Mouse (Mus musculus): Measurements from ENCODE around the gene Lrrc55. TPM values are rescaled to one million over a fixed set of nuclear protein-coding genes. Genes with fewer than 3 reads are reported as not detected.

Gene Lrrc55
- total RNA-seq, 2 experiments from 2014 or later = 13.2 to 14.9 TPM

GRCm38 (mm10) chr2:85172071-85172762 lies 24.8 kb downstream of the Lrrc55 start:
- DNase-seq (ENCODE audit: low spot score in 2 of 2) = no peak

- no peak for DNase-seq (ENCODE audit: low spot score in 2 of 2)
Observed at GRCm38 (mm10) chr2:85168327-85168726, 28.7 kb downstream of the Lrrc55 start.

DNA sequence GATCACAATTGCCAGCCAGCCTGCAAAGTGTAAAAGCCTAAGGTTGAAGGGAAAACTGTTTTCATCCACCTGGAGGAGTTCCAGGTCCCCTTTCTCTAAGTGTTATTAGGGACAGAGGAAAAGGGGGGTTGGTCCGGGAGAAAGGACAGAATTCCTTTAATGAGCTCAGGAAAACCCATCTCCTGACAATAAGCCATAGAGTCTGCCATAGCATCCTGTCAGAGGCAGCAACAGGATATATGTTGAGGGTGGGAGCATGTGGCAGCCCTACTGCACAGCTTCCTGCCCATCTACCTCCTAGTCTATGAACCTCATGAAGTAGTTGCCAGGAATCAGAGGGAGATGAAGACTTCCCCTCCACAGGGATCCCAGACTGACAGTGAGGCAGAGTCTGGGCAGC lies 29.4 kb downstream of the Lrrc55 start:
- no peak for DNase-seq (ENCODE audit: low spot score in 2 of 2)

DNA sequence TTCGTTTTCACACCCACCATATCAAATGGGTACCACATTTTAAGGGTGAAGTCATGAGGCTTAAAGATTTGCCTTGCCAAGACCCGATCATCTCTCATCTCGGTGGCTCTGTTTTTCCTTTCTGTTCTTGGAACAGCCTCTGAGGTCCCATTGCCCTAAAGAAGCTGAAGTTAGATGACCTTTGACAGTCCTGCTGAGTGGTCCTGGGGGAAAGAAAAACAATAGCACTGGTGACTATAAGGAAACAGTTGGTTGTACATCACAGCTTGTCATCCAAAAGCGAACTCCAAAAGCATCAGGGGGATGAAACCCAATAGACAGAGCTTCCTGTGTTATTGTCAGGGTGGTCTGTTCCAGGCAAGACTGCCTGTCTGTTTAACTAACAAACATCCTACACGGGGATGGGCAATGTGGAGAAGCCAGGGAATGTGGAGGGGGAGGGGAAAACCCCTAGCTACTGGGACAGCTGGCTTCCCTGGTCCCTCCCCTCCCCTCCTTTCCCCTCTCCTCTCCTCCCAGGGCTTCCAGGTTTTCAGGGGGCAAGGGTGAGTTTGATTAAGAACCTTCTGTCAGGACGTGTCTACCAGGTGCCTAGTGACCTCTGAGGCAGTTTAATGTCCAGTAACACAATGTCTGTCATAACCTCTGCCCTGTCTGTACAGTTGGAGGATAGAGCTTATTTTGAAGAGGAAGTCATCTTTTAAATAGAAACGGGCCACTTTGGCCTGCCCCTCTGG lies 33.5 kb downstream of the Lrrc55 start:
- no peak for DNase-seq (ENCODE audit: low spot score in 2 of 2)

DNA sequence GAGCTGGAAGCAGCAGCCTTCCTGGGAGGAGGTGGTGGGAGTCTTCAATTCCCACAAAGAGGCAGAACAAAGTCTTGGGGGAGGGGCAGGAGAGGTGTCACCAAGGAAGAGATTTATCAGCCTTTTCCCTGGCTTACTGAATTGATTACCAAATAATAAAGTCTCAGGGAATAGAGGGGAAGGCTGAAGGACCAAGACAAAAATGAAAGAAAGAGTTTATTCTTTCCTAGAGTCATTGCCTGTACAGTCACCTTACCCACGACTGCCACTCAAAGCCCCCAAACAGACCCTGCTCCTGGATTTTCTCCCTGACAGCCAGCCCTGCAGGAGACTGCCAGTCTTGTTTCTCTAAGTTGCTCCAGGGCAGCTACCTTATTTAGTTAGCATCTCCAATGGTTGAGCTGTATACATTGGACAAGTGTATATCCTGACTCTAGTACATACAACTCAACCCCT lies 35.3 kb downstream of the Lrrc55 start:
- no peak for DNase-seq (ENCODE audit: low spot score in 2 of 2)

GRCm38 (mm10) chr2:85160901-85161637 lies 35.9 kb downstream of the Lrrc55 start:
- DNase-seq (ENCODE audit: low spot score in 2 of 2) = no peak

DNA sequence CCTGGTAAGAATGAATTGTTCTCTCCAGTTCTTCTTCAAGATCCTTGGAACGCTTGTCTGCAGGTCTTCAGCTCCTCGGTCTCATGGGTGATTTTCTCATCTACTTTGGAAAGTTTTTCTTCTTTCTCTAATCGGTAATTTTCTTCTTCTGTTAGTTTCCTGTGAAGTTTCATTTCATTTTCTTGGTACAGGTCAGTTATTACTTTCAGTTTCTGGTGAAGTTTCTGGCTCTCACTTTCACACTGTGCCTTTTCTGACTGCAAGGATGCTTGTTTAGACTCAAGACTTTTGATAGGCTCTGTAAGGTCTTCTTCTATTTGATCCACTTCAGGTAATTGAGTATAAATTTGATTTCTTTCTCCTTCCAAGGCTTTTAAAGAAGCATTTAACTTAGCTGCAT lies 39.6 kb downstream of the Lrrc55 start:
- no peak for DNase-seq (ENCODE audit: low spot score in 2 of 2)

GRCm38 (mm10) chr2:85156136-85156535 lies 40.9 kb downstream of the Lrrc55 start:
- no peak for DNase-seq (ENCODE audit: low spot score in 2 of 2)

DNA sequence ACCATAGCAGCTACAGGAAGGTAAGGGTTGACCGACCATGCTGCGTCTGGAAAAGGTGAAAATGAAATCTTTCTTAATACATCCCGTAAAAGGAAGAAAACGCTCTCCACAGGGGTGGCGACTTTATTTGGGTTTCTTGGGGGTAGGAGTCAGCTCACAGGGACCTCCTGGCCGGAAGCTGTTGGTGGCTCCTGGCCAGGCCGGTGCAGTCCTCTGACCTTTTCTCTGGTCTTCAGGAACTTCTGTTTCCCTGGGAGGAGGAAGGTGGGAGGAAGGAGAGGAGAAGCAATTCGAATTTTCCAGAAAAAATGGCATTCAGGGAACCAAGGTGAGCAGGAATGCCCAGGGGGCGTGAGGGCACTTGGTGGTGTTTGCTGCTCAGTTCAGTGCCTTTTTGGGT lies 41.7 kb downstream of the Lrrc55 start:
- no peak for DNase-seq (ENCODE audit: low spot score in 2 of 2)

DNA sequence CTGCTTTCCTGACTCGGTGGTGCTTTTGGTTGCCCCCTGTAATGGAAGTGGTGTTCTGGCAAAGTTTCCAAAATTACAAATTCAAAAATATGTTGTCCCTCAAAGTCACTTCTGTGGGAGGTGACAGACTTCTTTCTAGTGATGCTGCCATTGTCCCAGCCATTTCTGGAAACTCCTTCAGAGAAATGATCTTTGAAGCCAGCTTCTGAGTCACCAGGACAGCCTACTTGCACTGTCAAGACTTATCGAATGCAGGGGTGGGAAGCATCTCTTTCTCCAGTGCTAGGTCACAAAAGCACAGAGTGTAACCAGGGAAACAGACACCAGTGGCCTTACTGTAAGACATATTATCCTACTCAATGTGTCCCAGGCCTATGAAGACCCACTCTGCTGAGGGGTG lies 45.8 kb downstream of the Lrrc55 start:
- DNase-seq (ENCODE audit: low spot score in 2 of 2) = no peak

DNA sequence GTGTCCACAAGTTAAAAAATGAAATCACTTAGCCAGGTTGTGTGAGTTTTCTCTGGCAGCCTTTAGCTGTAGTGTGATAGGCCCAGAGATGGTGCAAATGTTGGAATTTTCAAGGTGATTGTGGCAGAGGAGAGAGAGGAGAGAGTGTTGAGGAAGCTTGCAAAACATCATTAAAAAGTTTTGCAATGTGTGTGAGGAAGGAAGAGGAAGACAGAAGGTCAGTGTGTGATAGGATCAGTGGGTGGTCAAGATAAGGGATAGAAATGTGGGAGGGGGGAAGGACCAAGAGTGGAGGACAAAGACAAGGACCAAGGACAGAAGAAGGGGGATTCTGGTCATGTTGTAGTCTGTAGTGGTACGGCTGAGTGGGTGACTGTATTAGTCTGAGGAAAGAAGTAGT lies 46.6 kb downstream of the Lrrc55 start:
- no peak for DNase-seq (ENCODE audit: low spot score in 2 of 2)

DNA sequence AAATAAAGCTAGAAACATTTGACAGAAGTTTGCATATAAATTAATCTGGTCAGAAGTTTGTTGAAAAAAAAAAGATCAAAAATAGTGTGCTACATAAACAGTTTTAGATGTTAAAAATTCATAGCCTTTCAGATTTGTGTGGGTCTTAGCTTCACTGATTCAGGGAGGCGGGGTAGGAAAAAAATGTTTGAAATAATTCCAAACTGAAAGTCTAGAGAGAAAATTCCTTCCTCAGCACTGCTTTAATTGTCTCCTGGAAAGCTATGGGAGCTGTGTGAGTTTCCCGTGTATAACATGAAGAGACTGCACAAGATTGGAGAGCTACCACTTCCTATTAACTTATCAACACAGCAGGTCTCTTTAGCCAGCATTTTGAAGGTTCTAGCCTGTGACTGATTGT lies 49.5 kb downstream of the Lrrc55 start:
- DNase-seq (ENCODE audit: low spot score in 2 of 2) = no peak

DNA sequence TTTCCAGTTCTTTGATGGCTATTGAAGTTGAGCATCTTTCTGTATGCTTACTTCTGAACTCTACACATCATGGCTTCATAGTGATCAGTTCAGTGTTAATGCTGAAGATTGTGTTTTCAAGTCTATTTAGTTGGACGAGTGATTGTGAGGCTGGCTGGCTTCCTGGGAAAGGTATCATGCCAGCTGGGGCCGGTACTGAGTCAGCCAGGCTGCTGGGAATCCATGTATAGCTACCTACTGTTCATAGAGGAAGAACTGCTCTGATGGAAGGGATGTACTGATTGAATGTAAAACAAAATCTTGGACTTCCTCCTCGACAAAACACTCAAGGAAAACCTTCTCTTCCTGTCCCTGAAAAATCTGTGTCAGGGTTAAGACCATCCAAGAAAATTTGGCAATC lies 51.7 kb downstream of the Lrrc55 start:
- DNase-seq (ENCODE audit: low spot score in 2 of 2) = no peak

DNA sequence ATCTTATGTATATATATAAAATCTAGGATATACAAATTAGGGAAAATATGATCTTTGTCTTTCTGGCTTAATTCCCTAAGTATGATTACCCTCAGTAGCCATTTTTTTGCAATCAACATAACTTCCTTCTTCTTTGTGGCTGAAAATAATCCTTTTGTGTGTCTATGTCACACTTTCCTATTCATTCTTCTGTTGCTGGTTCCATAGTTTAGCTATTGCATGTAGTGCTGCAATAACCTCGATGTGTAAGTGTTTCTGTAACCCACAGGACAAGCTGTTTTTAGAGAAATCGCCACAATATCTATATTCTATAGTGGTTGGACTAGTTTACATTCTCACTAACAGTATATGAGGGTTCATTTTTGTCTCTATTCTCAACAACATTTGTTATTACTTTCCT lies 52.1 kb downstream of the Lrrc55 start:
- no peak for DNase-seq (ENCODE audit: low spot score in 2 of 2)

DNA sequence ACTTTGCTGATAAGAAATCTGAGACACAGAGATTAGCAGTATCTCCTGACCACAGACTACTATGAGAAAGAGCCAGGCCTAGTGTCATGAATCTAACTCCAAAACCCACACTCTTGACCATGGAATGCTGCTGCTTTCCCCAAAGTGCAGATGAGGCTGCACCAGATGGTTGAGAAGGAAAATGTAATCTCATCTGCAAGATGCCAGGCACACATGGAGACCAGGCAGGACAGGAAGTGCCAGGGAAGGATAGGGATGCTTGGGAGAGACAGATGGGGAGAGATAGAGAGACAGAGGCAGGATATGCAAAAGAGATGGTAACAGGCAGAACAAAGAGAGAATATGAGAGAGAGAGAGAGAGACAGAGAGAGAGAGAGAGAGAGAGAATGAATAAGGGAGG lies 56.2 kb downstream of the Lrrc55 start:
- no peak for DNase-seq (ENCODE audit: low spot score in 2 of 2)

GRCm38 (mm10) chr2:85139846-85140245 lies 57.2 kb downstream of the Lrrc55 start:
- no peak for DNase-seq (ENCODE audit: low spot score in 2 of 2)

DNA sequence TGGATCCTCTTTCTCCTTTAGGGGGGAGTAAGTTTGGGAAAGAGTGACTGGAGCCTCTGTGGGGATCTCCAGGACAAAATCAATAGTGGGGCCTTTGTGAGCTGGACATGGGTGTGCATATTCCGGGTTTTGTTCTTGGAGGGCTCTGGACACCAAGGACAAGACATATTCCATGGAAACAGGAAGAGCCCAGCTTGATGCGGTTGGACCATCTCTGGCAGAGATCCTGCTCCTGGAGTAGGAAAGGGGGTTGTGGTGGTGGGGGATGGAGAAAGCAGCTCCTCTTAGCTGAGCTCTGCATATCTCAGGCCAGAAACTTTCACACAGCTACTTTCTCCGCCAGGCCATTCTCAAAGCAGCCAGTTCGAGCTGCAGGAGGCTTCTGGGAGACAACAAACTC lies 57.6 kb downstream of the Lrrc55 start:
- no peak for DNase-seq (ENCODE audit: low spot score in 2 of 2)

GRCm38 (mm10) chr2:85138143-85138542 lies 58.9 kb downstream of the Lrrc55 start:
- DNase-seq (ENCODE audit: low spot score in 2 of 2) = no peak

GRCm38 (mm10) chr2:85137601-85138140 lies 59.3 kb downstream of the Lrrc55 start:
- DNase-seq (ENCODE audit: low spot score in 2 of 2) = no peak

- no peak for DNase-seq (ENCODE audit: low spot score in 2 of 2)
Observed at GRCm38 (mm10) chr2:85136831-85137520, 60.0 kb downstream of the Lrrc55 start.

GRCm38 (mm10) chr2:85136089-85136488 lies 60.9 kb downstream of the Lrrc55 start, which contains the start of gene Aplnr:
Gene Aplnr, plus strand, starts transcription at chr2:85136225.
- no peak for DNase-seq (ENCODE audit: low spot score in 2 of 2)
